Mouse (Mus musculus): ENCODE results near the gene Pcbd1.
"Not testable (repeated sequence)": the region's sequence is repeated elsewhere in the genome, so short reads cannot be mapped to it uniquely, and the experiment has no call there.

The Pcbd1 gene

GRCm38 (mm10) chr10:61091866-61092265 lies 2.7 kb downstream of the Pcbd1 start:
- no peak for DNase-seq (ENCODE audit: low read depth, low spot score)

- DNase-seq (ENCODE audit: low read depth, low spot score), result no peak
Measured at GRCm38 (mm10) chr10:61103564-61104114, 14.5 kb downstream of the Pcbd1 start.

- no peak for DNase-seq (ENCODE audit: low read depth, low spot score)
Measured at GRCm38 (mm10) chr10:61114246-61114720, 25.2 kb downstream of the Pcbd1 start.

GRCm38 (mm10) chr10:61121732-61122131 lies 32.6 kb downstream of the Pcbd1 start:
- not testable (repeated sequence) for DNase-seq (ENCODE audit: low read depth, low spot score)

- no peak for DNase-seq (ENCODE audit: low read depth, low spot score)
Measured at GRCm38 (mm10) chr10:61123276-61123913, 34.3 kb downstream of the Pcbd1 start.

- DNase-seq (ENCODE audit: low read depth, low spot score), result no peak
Measured at GRCm38 (mm10) chr10:61124462-61124861, 35.3 kb downstream of the Pcbd1 start.

- no peak for DNase-seq (ENCODE audit: low read depth, low spot score)
Measured at GRCm38 (mm10) chr10:61128701-61129365, 39.7 kb downstream of the Pcbd1 start.

- no peak for DNase-seq (ENCODE audit: low read depth, low spot score)
Measured at GRCm38 (mm10) chr10:61130959-61131358, 41.8 kb downstream of the Pcbd1 start.

GRCm38 (mm10) chr10:61134041-61134440 lies 44.9 kb downstream of the Pcbd1 start:
- peak; percentile 25 for DNase-seq (ENCODE audit: low read depth, low spot score)

- no peak for DNase-seq (ENCODE audit: low read depth, low spot score)
Measured at GRCm38 (mm10) chr10:61135226-61135839, 46.2 kb downstream of the Pcbd1 start.

GRCm38 (mm10) chr10:61137567-61137966 lies 48.4 kb downstream of the Pcbd1 start:
- no peak for DNase-seq (ENCODE audit: low read depth, low spot score)

- DNase-seq (ENCODE audit: low read depth, low spot score), result no peak
Measured at GRCm38 (mm10) chr10:61143343-61143742, 54.2 kb downstream of the Pcbd1 start.

Measured in ZHBTc4 (cell line).